Mouse (Mus musculus) hindbrain, embryonic 12.5 days (tissue): ENCODE results near the gene Pnp. TPM values are rescaled to one million over a fixed set of nuclear protein-coding genes. Genes with fewer than 3 reads are reported as not detected.
"Not testable (repeated sequence)": the region's sequence is repeated elsewhere in the genome, so short reads cannot be mapped to it uniquely, and the experiment has no call there.

Experiments used
- ATAC-seq: fragments of 200-750 bp; cut with Nextera tagmentation; 2 replicates; pipeline ENCODE4 v1.8.0; 2017; ENCODE audit warnings: moderate TSS enrichment; ENCODE audit not compliant: low FRiP score
- H3K27ac ChIP-seq: fragments of 300-500 bp; sonication (generic); 2 replicates; pipeline ENCODE4 v1.5.1; 2016; ENCODE audit warnings: mild to moderate bottlenecking
- H3K27me3 ChIP-seq: fragments of 300-500 bp; sonication (generic); 2 replicates; pipeline ENCODE4 v1.6.1; 2016; ENCODE audit warnings: mild to moderate bottlenecking
- H3K36me3 ChIP-seq: fragments of 300-500 bp; sonication (generic); 2 replicates; pipeline ENCODE4 v1.6.1; 2016; ENCODE audit warnings: mild to moderate bottlenecking
- H3K4me1 ChIP-seq: fragments of 300-500 bp; sonication (generic); 2 replicates; pipeline ENCODE4 v1.6.1; 2016
- H3K4me2 ChIP-seq: fragments of 300-500 bp; sonication (generic); replicated peaks from 2 replicates; pipeline ENCODE4 v1.6.1; 2016; ENCODE audit warnings: mild to moderate bottlenecking
- H3K4me3 ChIP-seq: fragments of 300-500 bp; sonication (generic); 2 replicates; pipeline ENCODE4 v1.5.1; 2016; ENCODE audit warnings: mild to moderate bottlenecking
- H3K9ac ChIP-seq: fragments of 300-500 bp; sonication (generic); 2 replicates; pipeline ENCODE4 v1.6.1; 2016; ENCODE audit warnings: mild to moderate bottlenecking, moderate library complexity
- H3K9me3 ChIP-seq: fragments of 300-500 bp; sonication (generic); replicated peaks from 2 replicates; pipeline ENCODE4 v1.6.1; 2016; ENCODE audit warnings: mild to moderate bottlenecking
- WGBS: fragments of 180-500 bp; shearing (Covaris S2); methylation state at CpG from one replicate; pipeline ENCODE4 v1.1.7; 2016; 5-methylcytosine and 5-hydroxymethylcytosine counted together
- polyA plus RNA-seq: library from polyadenylated mRNA; unstranded; fragments of >200 nt; fragmentation: Nextera tagmentation; extraction: Ambion mirVana; gene quantifications from 2 replicates; pipeline ENCODE4 v1.2.1, GENCODE M21; 2016

The Pnp gene
- polyA plus RNA-seq, 1 experiment from 2014 or later, result 39.5 TPM

- no peak overlapping the region for H3K27ac ChIP-seq
- H3K4me3 ChIP-seq, result no peak overlapping the region
- H3K9me3 ChIP-seq, result no peaks in the 10 kb centered on the region
- H3K36me3 ChIP-seq, result no peaks in the 10 kb centered on the region
- no peaks in the 10 kb centered on the region for H3K27me3 ChIP-seq
- H3K4me2 ChIP-seq, result no peak overlapping the region
- 91% methylated on average over 3 of the region's 3 CpGs for WGBS
- ATAC-seq, result no peak
- no peak overlapping the region for H3K9ac ChIP-seq
- H3K4me1 ChIP-seq, result no peaks in the 10 kb centered on the region
Measured at GRCm38 (mm10) chr14:50938119-50938908, 7.4 kb downstream of the Pnp start.

GRCm38 (mm10) chr14:50938940-50939339 is 8.1 kb downstream of the Pnp start:
- no peak overlapping the region for H3K4me3 ChIP-seq
- H3K27me3 ChIP-seq, result no peaks in the 10 kb centered on the region
- no peak overlapping the region for H3K4me2 ChIP-seq
- no peak overlapping the region for H3K9ac ChIP-seq
- WGBS, result 33% methylated on average over 2 of the region's 2 CpGs
- H3K9me3 ChIP-seq, result no peaks in the 10 kb centered on the region
- no peaks in the 10 kb centered on the region for H3K4me1 ChIP-seq
- ATAC-seq, result no peak
- H3K36me3 ChIP-seq, result no peaks in the 10 kb centered on the region
- no peak overlapping the region for H3K27ac ChIP-seq

DNA sequence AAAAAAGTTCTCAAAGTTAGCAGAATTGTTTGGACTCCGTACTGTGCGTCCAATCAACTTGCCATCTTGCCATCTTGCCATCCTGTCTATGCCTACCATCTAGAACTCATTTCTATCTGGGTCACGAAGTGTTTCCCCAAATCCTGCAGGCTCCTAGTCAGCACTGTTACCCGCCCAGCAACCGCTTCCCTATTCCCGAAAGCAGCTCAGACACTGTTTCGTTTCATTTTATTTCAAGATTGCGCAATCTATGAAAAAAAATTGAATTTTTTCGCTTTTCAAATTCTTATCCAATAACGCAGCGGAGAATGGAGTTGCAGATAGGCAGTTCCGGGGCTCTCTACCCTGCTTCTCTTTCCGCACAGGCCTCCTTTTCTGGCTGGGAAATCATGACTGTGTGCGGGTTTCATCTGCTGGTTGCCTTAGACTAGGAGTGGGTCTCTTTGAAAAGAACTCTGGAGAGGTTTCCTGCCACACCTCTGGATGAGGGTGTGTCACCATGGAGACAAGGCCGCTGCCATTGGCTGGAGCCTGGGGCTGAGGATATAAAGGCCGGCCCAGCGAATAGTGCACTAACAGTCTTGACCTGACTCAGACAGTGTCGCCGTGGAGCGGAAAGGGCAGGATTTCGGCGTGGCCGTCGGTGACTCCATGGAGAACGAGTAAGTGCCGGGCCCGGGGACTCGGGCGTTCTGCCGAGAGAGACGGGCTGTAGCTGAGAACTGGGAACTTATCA is 13.2 kb downstream of the Pnp start, which contains the start of gene Gm49342:
Gene Gm49342 (plus strand): TSS at position 586 of the 736 bp plus-strand sequence.
- H3K36me3 ChIP-seq, result no peaks in the 10 kb centered on the region
- peak within 1 kb of the TSS; percentile 86 for H3K27ac ChIP-seq
- peaks cover 6% of the 10 kb centered on the region; the same call in 1 of the 2 replicates for H3K4me1 ChIP-seq
- ATAC-seq, result peak; percentile 97
- 19% methylated on average over 31 of the region's 31 CpGs for WGBS
- no peaks in the 10 kb centered on the region for H3K27me3 ChIP-seq
- no peaks in the 10 kb centered on the region for H3K9me3 ChIP-seq
- H3K9ac ChIP-seq, result peak within 1 kb of the TSS; percentile 54
- peak within 1 kb of the TSS; percentile 43 for H3K4me3 ChIP-seq
- H3K4me2 ChIP-seq, result peak within 1 kb of the TSS; percentile 64

- not testable (repeated sequence) for H3K9me3 ChIP-seq, H3K36me3 ChIP-seq, H3K4me1 ChIP-seq, H3K27me3 ChIP-seq
- Histone ChIP-seq H3K27ac (peak overlapping the region; percentile 86), H3K4me2 (peak overlapping the region; percentile 64), H3K4me3 (peak overlapping the region; percentile 43), H3K9ac (peak overlapping the region; percentile 54)
- peak; percentile 98 for ATAC-seq
- under 1% methylated on average over 15 of the region's 15 CpGs for WGBS
Measured at GRCm38 (mm10) chr14:50944668-50945033, 13.8 kb downstream of the Pnp start.

DNA sequence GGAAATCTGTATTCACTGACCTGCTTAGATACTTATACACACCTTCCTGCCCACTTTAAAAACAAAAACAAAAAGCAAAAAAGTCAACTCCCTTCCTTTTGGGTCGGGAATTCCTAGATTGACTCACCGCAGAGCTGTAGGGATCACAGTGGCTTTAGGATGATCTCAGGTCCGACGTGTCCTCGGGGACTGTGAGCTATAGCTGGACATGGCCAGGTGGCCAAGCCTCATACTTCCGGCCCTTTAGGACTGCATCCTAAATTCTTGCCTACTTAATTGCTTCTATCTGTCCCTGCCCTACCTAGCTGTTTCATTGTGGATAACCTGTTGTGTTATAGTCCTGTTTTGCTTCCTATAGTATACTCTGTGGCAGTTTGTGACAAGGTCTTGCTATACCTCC is 14.2 kb downstream of the Pnp start:
- peak overlapping the region; percentile 64 for H3K4me2 ChIP-seq
- ATAC-seq, result peak; percentile 20; the same call in 1 of the 2 replicates

DNA sequence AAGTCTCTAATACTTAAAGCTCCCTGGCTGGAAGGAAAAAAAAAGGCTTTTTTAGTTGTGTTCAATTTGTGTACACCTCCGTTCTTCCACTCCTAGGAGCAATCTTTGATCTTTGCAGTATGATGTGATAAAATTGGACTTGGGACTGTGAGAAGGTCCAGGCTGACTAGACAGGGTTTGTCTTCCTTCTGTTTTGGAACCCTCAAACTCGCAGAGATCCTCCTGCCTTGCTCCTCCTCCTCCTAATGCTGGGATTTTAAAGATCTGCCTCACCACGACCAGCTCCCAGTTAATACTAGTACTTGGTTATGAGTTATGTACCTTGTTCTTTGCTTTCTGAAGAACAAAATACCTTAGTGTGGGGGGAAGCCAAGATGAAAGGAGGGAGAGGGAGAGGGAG is 14.6 kb downstream of the Pnp start:
- not testable (repeated sequence) for H3K27ac ChIP-seq, H3K9me3 ChIP-seq, H3K36me3 ChIP-seq, H3K9ac ChIP-seq, H3K27me3 ChIP-seq, ATAC-seq, H3K4me1 ChIP-seq
- 42% methylated on average over 3 of the region's 3 CpGs for WGBS
- H3K4me2 ChIP-seq, result peak overlapping the region; percentile 64
- H3K4me3 ChIP-seq, result peak overlapping the region; percentile 43

More for the DNA sequence above, 14.2 kb downstream of the Pnp start:
- Histone ChIP-seq H3K27ac (peak overlapping the region; percentile 86; the same call in 1 of the 2 replicates), H3K9ac (peak overlapping the region; percentile 54), H3K4me3 (peak overlapping the region; percentile 43)
- not testable (repeated sequence) for H3K4me1 ChIP-seq, H3K36me3 ChIP-seq, H3K27me3 ChIP-seq, H3K9me3 ChIP-seq
- whole genome bisulfite sequencing, result 13% methylated on average over 6 of the region's 6 CpGs

GRCm38 (mm10) chr14:50955487-50955886 is 24.6 kb downstream of the Pnp start:
- no peak overlapping the region for H3K9ac ChIP-seq
- no peaks in the 10 kb centered on the region for H3K27me3 ChIP-seq
- no peak overlapping the region for H3K4me3 ChIP-seq
- no peak for ATAC-seq
- H3K4me2 ChIP-seq, result no peak overlapping the region
- H3K9me3 ChIP-seq, result no peaks in the 10 kb centered on the region
- no peak overlapping the region for H3K27ac ChIP-seq
- 86% methylated on average over 10 of the region's 10 CpGs for WGBS
- H3K4me1 ChIP-seq, result no peaks in the 10 kb centered on the region
- peaks cover 8% of the 10 kb centered on the region for H3K36me3 ChIP-seq

DNA sequence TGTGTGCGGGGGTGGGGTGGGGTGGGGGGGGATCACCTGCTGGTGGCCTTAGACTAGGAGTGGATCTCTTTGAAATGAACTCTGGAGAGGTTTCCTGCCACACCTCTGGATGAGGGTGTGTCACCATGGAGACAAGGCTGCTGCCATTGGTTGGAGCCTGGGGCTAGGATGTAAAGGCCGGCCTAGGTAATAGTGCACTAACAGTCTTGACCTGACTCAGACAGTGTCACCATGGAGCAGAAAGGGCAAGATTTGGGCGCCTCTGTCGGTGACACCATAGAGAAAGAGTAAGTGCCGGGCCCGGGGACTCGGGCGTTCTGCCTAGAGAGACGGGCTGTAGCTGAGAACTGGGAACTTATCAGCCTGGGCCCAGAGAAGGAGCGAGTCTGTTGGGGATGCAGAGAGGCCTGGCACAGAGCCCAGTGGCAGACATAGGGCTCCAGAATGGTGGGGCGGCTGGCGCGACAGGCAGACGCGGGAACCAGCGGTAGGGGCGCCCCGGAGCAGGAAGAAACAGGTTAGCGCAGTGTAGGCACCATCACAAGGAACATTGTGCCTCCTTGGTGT is 25.1 kb downstream of the Pnp start, which contains the start of gene Pnp2:
Gene Pnp2 (plus strand): TSS at position 51 of the 567 bp plus-strand sequence.
- 0 out of 2 replicates have a peak within 1 kb of the TSS, but pooled peaks have one; percentile 7 for H3K4me3 ChIP-seq
- not testable (repeated sequence) for H3K27ac ChIP-seq, H3K27me3 ChIP-seq, H3K9ac ChIP-seq, H3K9me3 ChIP-seq, H3K4me1 ChIP-seq, H3K36me3 ChIP-seq
- WGBS, result 7% methylated on average over 19 of the region's 19 CpGs
- H3K4me2 ChIP-seq, result peak within 1 kb of the TSS; percentile 19
- ATAC-seq, result peak; percentile 90

GRCm38 (mm10) chr14:50956724-50957123 is 25.8 kb downstream of the Pnp start:
- H3K4me2 ChIP-seq, H3K4me1 ChIP-seq, H3K27ac ChIP-seq, ATAC-seq, H3K27me3 ChIP-seq, H3K4me3 ChIP-seq, H3K9ac ChIP-seq, H3K36me3 ChIP-seq, H3K9me3 ChIP-seq: not testable (repeated sequence)
- WGBS, result 87% methylated on average over 6 of the region's 6 CpGs

DNA sequence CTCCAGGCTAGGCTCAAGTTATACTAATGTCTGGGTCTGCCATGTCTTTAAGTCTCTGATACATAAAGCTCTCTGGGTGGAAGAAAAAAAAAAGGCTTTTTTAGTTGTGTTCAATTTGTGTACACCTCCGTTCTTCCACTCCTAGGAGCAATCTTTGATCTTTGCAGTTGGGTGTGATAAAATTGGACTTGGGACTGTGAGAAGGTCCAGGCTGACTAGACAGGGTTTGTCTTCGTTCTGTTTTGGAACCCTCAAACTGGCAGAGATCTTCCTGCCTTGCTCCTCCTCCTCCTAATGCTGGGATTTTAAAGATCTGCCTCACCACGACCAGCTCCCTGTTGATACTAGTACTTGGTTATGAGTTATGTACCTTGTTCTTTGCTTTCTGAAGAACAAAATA is 26.3 kb downstream of the Pnp start:
- not testable (repeated sequence) for H3K4me1 ChIP-seq, H3K9me3 ChIP-seq, H3K27me3 ChIP-seq, ATAC-seq, H3K9ac ChIP-seq, H3K27ac ChIP-seq, H3K4me2 ChIP-seq, H3K36me3 ChIP-seq, H3K4me3 ChIP-seq
- 82% methylated on average over 3 of the region's 3 CpGs for WGBS

DNA sequence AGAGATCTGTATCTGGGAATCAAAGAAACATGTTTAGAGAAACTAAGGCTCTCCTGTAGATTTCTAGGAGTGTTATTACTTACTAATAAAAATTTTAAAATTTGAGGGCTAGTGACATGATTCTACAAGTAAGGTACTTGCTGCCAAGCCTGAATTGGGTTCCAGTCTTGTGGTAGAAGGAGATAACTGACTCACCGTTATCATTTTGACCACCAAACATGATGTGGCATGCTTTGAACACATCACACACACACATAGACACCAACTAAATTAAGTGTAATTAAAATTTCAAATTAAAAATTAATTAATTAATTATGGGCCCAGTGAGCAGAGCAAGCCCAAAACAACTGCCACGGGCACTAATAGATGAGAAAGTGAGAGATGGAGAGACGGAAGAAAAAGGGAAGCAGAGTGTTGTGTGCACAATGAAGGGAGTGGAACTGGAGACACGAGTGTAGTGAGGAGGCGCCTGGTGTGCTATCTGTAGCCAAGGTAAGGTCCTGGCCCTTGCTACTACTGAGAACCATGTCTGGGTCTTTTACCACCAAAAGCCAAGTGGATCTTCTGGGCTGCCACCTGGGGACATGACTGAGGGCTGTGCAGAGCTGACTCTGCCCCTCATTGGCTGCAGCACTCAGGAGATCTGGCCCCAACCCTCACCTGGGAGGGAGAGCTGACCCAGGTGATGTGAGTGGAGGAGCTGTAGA is 27.6 kb downstream of the Pnp start:
- H3K36me3 ChIP-seq, H3K9ac ChIP-seq, H3K4me3 ChIP-seq, H3K9me3 ChIP-seq, H3K27me3 ChIP-seq, ATAC-seq, H3K27ac ChIP-seq, H3K4me1 ChIP-seq, H3K4me2 ChIP-seq: not testable (repeated sequence)
- WGBS, result 95% methylated on average over 5 of the region's 5 CpGs
